12 mouse cellular contexts compared by ENCODE assay signal in genomic region chr11:47695611-47696010, GRCm38 (mm10).
"Had no signal": no experiment of that assay in that cellular context is flagged by ENCODE, and none has a peak within 500 bp of the region (broad histone marks: within the 10 kb centered on the region; RNA-seq: fewer than 3 reads in every experiment).

No protein-coding gene starts in this region.

- DNase-seq: kidney, adult 9 months; kidney, postnatal 36 days; lung, adult 2 months; lung, postnatal 36 days; thymus, postnatal 4 days had no signal

- H3K27me3 ChIP-seq: liver, embryonic 15.5 days; neural tube, embryonic 13.5 days had no signal

- H3K9me3 ChIP-seq: limb, embryonic 10.5 days; liver, embryonic 15.5 days; neural tube, embryonic 13.5 days had no signal

- H3K4me2 ChIP-seq: liver, embryonic 11.5 days; liver, embryonic 15.5 days; neural tube, embryonic 13.5 days had no signal

- H3K27ac ChIP-seq: kidney, postnatal 0 days; limb, embryonic 10.5 days; liver, embryonic 15.5 days; neural tube, embryonic 13.5 days; stomach, postnatal 0 days had no signal

- H3K4me1 ChIP-seq: limb, embryonic 10.5 days; liver, embryonic 15.5 days; neural tube, embryonic 13.5 days had no signal

- H3K36me3 ChIP-seq: limb, embryonic 10.5 days; liver, embryonic 15.5 days; neural tube, embryonic 13.5 days had no signal

- H3K4me3 ChIP-seq: limb, embryonic 10.5 days; liver, embryonic 15.5 days; neural tube, embryonic 13.5 days had no signal

- ATAC-seq: lung, postnatal 0 days had no signal

- H3K9ac ChIP-seq: liver, embryonic 15.5 days; neural tube, embryonic 13.5 days had no signal
